Mouse (Mus musculus) hindbrain, embryonic 14.5 days (tissue): ENCODE data around the gene 4930433I11Rik. TPM values are rescaled to one million over a fixed set of nuclear protein-coding genes. Genes with fewer than 3 reads are reported as not detected.
"Not testable (repeated sequence)": the region's sequence is repeated elsewhere in the genome, so short reads cannot be mapped to it uniquely, and the experiment has no call there.

ENCODE experiments used
- ATAC-seq: fragments of 200-750 bp; cut with Nextera tagmentation; 2 replicates; pipeline ENCODE4 v1.8.0; 2017; ENCODE audit warnings: moderate number of reproducible peaks, mild to moderate bottlenecking, moderate TSS enrichment, moderate library complexity; ENCODE audit not compliant: low FRiP score
- DNase-seq: peaks from one replicate; pipeline ENCODE4 v3.0.0-alpha.2; 2015; ENCODE audit warnings: low spot score
- H3K27ac ChIP-seq: fragments of 300-500 bp; sonication (generic); 2 replicates; pipeline ENCODE4 v1.5.1; 2014; ENCODE audit warnings: mild to moderate bottlenecking, moderate library complexity
- H3K27me3 ChIP-seq: fragments of 300-500 bp; sonication (generic); 2 replicates; pipeline ENCODE4 v1.6.1; 2014; ENCODE audit warnings: mild to moderate bottlenecking, low read length, mixed read lengths; ENCODE audit not compliant: control insufficient read depth, insufficient read depth
- H3K36me3 ChIP-seq: fragments of 300-500 bp; sonication (generic); replicated peaks from 2 replicates; pipeline ENCODE4 v1.6.1; 2014; ENCODE audit not compliant: control insufficient read depth, insufficient read depth
- H3K4me1 ChIP-seq: fragments of 300-500 bp; sonication (generic); replicated peaks from 2 replicates; pipeline ENCODE4 v1.6.1; 2014; ENCODE audit warnings: antibody characterized with exemption, low read length, mixed read lengths; ENCODE audit not compliant: control insufficient read depth, insufficient read depth
- H3K4me2 ChIP-seq: fragments of 300-500 bp; sonication (generic); replicated peaks from 2 replicates; pipeline ENCODE4 v1.6.1; 2014; ENCODE audit warnings: mild to moderate bottlenecking, moderate library complexity
- H3K4me3 ChIP-seq: fragments of 300-500 bp; sonication (generic); replicated peaks from 2 replicates; pipeline ENCODE4 v1.5.1; 2014; ENCODE audit warnings: mild to moderate bottlenecking, low read length
- H3K9ac ChIP-seq: fragments of 300-500 bp; sonication (generic); 2 replicates; pipeline ENCODE4 v1.6.1; 2014
- H3K9me3 ChIP-seq: fragments of 300-500 bp; sonication (generic); 2 replicates; pipeline ENCODE4 v1.6.1; 2016; ENCODE audit warnings: low read length; ENCODE audit not compliant: control insufficient read depth
- WGBS: fragments of 180-500 bp; shearing (Covaris S2); extraction: QIAGEN DNeasy Blood & Tissue Kit; methylation state at CpG from one replicate; pipeline ENCODE4 v1.1.7; 2014; 5-methylcytosine and 5-hydroxymethylcytosine counted together
- polyA plus RNA-seq: library from polyadenylated mRNA; unstranded; fragments of >200 nt; fragmentation: Nextera tagmentation; extraction: Ambion mirVana; gene quantifications from 2 replicates; pipeline ENCODE4 v1.2.1, GENCODE M21; 2014

The 4930433I11Rik gene
- not detected in 2 replicates for polyA plus RNA-seq

DNA sequence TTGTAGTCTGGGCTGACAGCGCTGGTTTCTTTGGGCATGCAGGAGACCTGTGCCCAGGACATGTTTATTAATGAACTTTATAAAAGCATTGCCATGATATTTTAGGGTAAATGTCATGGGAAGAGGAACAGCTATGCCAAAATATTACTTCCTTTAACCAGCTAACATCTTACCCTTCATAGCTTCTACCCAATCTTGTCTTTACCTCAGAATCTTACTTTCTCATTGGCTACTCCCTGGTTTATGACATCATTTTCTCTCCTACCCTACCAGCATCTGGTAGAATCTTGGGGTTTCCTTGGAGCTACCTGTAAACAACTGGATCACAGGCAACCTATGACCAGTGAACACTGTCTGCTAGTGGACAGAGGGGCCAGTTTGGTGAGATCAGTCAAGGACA is at the start of gene 4930433I11Rik:
Gene 4930433I11Rik, plus strand, starts transcription at position 301 of the 400 bp plus-strand sequence.
- WGBS, result 81% methylated on average over 1 of the region's 1 CpGs
- Histone ChIP-seq H3K36me3 (no peaks in the 10 kb centered on the region), H3K27ac (no peak within 1 kb of the TSS), H3K9ac (no peak within 1 kb of the TSS), H3K27me3 (no peaks in the 10 kb centered on the region), H3K9me3 (no peaks in the 10 kb centered on the region), H3K4me1 (no peaks in the 10 kb centered on the region), H3K4me2 (no peak within 1 kb of the TSS), H3K4me3 (no peak within 1 kb of the TSS)
- DNase-seq, result no peak
- no peak for ATAC-seq

GRCm38 (mm10) chr7:40939371-40939770 is 48.0 kb upstream of the 4930433I11Rik start:
- ATAC-seq, result no peak

GRCm38 (mm10) chr7:40942233-40942935 is 45.0 kb upstream of the 4930433I11Rik start:
- DNase-seq (peak; percentile 82), ATAC-seq (peak; percentile 78; the same call in 1 of the 2 replicates)
- Histone ChIP-seq H3K4me1 (no peaks in the 10 kb centered on the region), H3K4me3 (no peak overlapping the region), H3K9me3 (no peaks in the 10 kb centered on the region), H3K36me3 (no peaks in the 10 kb centered on the region), H3K27me3 (no peaks in the 10 kb centered on the region), H3K4me2 (no peak overlapping the region), H3K9ac (no peak overlapping the region), H3K27ac (no peak overlapping the region)
- WGBS, result 60% methylated on average over 3 of the region's 3 CpGs

More at GRCm38 (mm10) chr7:40939371-40939770, 48.0 kb upstream of the 4930433I11Rik start:
- Histone ChIP-seq H3K9ac (no peak overlapping the region), H3K27ac (no peak overlapping the region), H3K4me3 (no peak overlapping the region), H3K9me3 (no peaks in the 10 kb centered on the region), H3K27me3 (no peaks in the 10 kb centered on the region), H3K4me2 (no peak overlapping the region), H3K4me1 (no peaks in the 10 kb centered on the region), H3K36me3 (no peaks in the 10 kb centered on the region)
- DNase-seq, result no peak
- 90% methylated on average over 1 of the region's 1 CpGs for WGBS

DNA sequence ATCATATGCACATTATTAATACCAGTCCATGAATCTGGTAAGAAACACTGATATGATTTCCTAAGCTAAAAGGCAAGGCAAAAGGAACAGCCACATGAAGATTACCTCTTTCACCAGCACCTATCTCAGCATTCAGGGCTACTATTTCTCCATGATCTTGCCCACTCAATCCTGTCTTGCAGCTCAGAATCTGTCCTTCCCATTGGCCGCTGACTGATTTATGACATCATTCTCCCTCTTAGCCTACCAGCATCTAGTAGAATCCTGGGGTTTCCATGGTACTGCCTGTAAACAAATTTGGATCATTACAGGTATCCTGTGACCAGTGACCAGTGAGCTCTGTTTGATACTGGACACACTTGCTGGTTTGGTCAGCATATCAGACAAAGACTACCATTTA is 45.1 kb downstream of the 4930433I11Rik start, which contains the start of gene Gm4884:
Gene Gm4884, plus strand, starts transcription at position 301 of the 400 bp plus-strand sequence.
- WGBS, result 82% methylated on average over 1 of the region's 1 CpGs
- not testable (repeated sequence) for ATAC-seq

DNA sequence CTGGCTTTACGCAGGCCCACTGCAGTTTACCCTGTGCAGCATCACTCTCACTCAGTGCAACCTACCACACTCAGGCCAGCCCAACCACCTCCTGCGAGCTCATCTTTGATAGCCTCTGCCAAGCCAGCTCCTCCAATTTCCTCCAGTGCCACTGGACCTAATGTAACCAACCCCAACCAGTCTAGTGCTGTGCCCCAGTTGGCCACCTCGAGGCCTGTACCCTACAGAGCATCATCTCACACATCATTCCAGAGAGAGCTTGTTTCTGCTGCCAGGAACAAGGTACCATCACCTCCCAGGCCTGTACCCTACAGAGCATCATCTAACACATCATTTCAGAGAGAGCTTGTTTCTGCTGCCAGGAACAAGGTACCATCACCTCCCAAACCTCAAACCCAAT is 56.7 kb downstream of the 4930433I11Rik start:
- H3K27me3 ChIP-seq, H3K4me3 ChIP-seq, H3K36me3 ChIP-seq, H3K4me1 ChIP-seq, ATAC-seq, H3K27ac ChIP-seq, H3K4me2 ChIP-seq, H3K9me3 ChIP-seq, DNase-seq, H3K9ac ChIP-seq: not testable (repeated sequence)
- WGBS, result 73% methylated on average over 3 of the region's 3 CpGs

More for the DNA sequence above, 45.1 kb downstream of the 4930433I11Rik start, which contains the start of gene Gm4884:
- not testable (repeated sequence) for H3K27ac ChIP-seq, H3K4me1 ChIP-seq, DNase-seq, H3K27me3 ChIP-seq, H3K9ac ChIP-seq, H3K9me3 ChIP-seq, H3K36me3 ChIP-seq, H3K4me2 ChIP-seq, H3K4me3 ChIP-seq

Other genes with a start within 250 kb of the 4930433I11Rik start
- gene Vstm2b, start 89.2 kb upstream of the 4930433I11Rik start, polyA plus RNA-seq, result 39.1 and 41.4 TPM in 2 replicates
- gene Gm4884, start 45.2 kb downstream of the 4930433I11Rik start, polyA plus RNA-seq, result not detected in 2 replicates
- not detected in 2 replicates for gene Gm5592, start 166.3 kb downstream of the 4930433I11Rik start, polyA plus RNA-seq